Mouse (Mus musculus) urinary bladder, postnatal 10 days (tissue): Measurements from ENCODE around the gene Ccdc71.

Experiments used
- DNase-seq: peaks from one replicate; pipeline ENCODE4 v3.0.0; 2022; ENCODE audit warnings: low spot score

Ccdc71 gene

DNA sequence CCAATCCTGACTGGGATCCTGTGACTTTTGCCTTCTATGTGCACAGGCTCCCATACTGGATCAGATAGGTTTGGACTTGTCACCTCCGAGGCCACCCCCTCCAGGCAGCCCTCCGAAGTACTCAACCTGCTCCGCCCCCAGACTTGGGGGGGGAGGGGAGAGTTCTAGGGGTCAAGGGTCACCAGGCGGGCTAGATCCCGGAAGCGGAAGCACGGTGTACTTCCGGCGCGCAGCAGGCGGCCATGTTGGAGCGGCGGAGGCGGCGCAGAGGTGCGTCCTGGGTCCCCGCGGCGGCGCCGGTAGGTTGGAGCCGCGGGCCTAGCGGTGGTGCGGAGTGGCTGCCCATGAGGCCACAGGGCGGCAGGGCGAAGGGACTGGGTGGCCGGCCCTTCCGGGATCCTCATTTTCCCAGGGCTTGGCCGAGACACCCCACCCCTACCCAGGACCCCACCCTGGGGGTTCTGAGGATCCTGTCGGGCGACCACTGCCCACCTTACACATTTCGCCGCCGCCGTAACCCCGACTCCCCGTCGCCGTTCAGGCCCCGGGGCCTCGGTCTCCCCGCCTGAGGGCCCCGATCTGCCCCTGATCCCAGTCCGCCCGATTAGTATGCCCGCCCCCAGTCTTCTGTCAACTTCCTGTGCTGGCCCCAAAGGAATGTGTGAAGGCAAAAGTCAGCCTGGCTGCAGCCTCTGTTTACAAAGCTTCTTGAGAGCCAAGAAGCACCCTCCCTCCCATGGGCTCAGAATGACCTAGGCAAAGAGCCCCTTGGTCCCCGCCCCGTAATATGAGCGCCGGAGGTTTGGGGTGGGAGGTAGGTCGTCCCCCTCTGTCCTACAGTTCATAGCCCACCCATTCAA lies at the start of gene Ccdc71:
TSS of gene Ccdc71 (plus strand) at position 209 of the 860 bp plus-strand sequence.
- peak; percentile 51 for DNase-seq

DNA sequence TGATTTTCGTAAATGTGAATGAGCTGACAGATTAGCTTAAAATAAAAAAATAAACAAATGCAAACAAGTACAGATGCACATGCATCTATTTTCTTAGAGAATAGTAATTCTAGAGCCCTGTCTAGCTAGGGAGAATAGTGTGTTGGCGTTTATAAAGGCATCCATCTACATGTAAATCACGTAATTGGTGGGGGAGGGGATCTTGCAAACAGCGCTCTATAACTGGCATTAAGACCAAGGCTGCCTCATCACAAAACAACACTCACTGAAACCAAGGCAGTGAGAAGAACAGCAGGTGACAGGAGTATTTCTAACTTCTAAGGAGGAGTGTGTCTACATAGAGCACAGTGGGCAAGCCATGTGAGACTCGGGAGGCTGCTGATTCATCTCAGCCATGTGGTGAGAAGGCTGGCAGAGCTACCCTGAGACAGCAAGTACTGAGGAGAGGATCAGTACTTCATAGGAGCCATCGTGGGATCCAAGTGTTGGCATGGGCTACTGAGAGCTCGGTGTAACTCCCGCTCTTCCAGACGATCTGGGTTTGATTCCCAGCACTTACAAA lies 48.9 kb upstream of the Ccdc71 start:
- DNase-seq: no peak

DNA sequence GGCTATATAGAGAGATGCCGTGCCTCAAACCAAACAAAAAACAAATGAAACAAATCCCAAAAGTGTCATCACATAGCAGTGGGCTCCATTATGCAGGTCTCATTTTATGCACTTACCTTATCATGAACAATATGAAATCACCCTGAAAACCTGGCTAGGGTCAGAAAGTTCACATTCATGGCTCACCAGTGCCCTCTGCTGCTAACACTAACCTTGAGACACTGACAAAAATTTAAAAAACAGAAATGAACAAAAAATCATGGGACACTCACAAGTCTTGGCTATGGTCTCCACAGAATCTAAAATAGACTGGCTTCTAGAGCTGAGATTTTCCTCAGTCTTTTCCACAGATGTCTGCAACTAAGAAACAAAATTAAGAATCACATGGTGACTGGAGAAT lies 48.1 kb upstream of the Ccdc71 start:
- no peak for DNase-seq

DNA sequence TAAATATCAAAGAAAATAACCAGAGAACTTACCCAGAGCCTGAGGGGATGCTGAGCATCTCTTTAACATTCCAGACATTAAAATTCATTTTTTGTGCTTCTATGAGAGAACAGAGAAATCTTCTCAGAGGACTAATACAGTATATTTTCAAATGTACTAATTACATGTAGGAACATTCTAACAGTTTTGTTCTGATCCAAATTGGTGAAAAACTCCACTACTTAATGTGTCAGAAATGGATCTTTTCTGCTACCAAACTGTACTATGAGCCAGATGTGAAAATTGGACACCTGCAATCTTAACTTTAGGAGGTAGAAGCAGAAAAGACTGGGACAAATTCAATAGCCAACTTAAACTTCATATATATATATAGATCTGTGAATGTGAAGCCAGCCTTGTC lies 31.9 kb upstream of the Ccdc71 start, which contains the start of gene Ccdc36:
TSS of gene Ccdc36 (minus strand) at position 101 of the 400 bp plus-strand sequence.
- no peak for DNase-seq

DNA sequence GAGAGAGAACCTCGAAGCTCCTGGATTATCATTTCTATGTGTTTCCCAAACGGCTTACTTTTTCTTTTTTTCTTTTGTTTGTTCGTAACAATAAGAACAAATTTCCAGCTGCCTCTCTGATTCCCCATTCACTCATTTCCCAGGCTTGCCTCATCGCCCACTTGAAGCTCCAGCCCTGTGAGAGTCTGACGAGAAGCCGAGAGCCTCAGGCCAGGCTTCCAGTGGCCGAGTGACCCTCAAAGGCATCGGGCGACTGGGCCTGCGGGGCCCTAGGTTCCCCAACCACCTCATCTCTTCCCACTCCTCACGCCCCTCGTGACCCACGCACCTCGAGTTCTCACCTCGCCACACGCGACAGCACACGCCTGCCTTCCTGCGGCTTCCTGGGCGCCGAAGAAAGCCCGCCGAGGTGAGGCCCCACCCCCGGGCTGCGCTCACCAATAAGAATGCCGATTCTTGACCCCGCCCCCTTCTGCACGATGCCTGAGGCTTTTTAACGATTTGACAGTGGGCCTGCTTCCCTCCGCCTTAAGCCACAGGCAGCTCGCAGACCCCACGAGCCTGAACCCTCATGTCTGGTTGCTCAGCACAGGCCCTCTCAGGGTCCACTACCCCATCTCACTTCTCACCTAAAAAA lies 28.8 kb upstream of the Ccdc71 start:
- no peak for DNase-seq

DNA sequence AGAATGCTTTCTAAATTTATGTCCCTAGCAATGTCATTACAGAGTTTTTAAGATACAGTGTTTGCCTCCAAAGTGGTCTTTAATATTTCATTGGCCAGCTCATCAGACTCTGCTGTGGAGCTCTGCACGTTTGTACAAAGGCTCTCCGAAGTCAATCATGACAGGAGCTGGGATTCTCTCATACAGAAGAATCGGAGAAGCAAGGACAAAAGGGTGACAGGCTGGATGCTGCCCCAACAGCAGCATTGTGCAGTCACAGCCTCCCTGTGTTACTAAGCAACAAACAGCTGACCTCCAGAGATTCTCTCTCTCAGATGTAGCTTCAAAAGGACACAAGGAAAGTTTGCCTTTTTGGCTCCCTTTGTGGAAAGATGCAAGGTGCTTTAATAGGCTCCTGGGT lies 24.1 kb upstream of the Ccdc71 start, which contains the start of gene BC048562:
TSS of gene BC048562 (plus strand) at position 301 of the 400 bp plus-strand sequence.
- no peak for DNase-seq

DNA sequence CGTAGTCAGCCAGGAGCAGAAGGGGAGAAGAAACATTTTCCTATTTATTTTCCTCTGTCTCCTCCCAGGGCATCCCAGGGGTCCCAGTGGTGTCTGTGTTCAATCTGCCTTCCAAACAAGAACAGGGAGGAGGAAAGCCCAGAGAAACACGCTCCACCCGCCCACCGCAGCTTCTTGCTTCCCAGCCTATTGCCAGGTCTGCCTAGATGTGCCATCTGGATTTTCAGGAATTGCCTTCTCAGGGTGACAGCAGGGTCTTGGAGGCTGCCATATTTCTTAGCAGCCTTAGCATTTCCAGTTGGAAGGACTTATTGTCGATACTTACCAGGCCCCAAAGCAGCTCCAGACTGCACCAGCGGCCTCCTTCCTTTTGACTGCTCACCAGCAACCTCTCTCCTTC lies 21.2 kb upstream of the Ccdc71 start:
- DNase-seq: no peak

DNA sequence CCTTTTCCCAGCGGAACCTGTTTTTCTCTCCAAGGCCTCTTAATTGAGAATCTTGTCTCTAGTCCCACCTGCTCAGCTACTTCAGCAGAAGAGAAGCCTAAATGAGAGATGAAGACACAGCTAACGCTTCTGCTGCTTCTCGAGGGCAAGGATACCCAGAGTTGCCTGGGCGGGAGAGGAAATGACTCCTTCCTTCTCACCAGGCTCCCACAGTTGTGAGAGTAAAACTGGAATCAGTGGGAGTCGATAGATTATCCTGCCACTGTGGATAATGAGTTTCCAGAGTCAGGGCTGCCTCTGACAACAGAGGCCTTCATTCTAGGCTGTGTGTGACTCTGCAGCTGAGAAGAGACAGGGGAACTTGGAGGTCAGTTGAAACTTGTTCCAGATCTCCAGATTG lies 19.8 kb upstream of the Ccdc71 start:
- DNase-seq: no peak

DNA sequence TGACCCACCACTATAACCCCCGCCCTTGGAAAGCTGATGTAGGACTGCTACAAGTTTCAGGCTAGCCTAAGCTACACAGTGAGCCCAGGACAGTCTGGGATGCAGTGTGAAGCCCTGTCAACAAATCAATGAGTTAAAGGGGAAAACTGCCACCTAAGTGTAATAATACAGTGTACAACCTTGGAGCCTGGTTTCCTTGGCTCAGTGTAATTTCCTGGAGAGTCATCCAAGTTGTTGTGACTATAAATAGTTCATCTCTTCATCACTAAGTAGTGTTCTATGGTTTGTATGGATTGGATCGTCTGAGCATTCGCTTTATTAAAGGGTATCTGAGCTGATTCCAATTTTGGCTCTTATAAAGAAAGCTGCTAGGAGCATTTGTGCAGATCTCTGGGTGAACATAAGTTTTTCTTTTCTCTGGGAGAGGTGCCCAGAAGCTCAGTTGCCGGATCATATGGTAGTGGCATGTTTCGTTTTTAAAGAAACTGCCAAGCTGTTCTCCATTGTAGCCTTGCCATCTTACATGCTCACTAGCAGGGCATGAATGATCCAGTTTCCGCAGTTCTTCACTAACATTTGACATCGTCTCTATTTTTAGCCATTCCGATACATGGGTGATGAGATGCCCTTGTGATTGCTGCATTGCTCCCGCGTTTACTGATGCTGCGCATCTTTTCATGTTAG lies 18.9 kb upstream of the Ccdc71 start:
- no peak for DNase-seq

DNA sequence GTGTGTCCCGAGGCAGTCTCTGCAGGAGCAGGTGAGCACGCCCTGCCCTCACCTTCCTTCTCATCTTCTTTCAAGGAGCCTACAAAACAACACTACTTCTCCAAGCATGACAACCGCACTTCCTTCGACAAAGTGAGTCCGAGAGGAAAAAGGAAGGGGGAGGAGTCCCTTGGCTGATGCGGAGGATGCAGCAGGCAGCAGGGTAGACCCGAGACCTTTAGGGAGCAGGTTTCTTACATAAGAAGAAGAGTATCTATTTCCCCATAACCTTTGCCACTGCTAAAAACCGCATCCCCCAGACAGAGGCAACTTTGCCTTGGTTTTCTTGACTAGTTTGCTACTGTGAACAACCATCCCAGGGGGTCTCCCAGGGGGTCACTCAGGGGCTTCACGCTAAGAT lies 15.2 kb upstream of the Ccdc71 start:
- no peak for DNase-seq

DNA sequence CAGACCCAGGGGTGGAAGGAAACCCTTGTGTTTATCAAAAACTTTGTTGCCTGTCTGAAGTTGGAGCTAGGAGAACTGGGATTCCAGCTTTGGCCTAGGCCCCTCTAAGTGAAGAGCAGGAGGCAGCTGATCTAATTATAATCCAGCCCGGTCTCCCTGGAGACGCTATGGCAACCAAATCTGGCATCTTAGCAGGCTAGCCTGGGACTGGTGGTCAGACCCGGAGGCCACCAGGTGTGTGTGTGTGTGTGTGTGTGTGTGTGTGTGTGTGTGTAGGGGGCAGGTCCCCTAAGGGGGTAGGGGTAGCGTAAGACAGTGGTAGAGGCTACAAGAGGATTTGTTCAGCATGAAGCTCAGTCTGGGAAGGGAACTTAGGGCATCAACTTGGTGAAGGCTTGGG lies 10.5 kb upstream of the Ccdc71 start:
- DNase-seq: no peak

DNA sequence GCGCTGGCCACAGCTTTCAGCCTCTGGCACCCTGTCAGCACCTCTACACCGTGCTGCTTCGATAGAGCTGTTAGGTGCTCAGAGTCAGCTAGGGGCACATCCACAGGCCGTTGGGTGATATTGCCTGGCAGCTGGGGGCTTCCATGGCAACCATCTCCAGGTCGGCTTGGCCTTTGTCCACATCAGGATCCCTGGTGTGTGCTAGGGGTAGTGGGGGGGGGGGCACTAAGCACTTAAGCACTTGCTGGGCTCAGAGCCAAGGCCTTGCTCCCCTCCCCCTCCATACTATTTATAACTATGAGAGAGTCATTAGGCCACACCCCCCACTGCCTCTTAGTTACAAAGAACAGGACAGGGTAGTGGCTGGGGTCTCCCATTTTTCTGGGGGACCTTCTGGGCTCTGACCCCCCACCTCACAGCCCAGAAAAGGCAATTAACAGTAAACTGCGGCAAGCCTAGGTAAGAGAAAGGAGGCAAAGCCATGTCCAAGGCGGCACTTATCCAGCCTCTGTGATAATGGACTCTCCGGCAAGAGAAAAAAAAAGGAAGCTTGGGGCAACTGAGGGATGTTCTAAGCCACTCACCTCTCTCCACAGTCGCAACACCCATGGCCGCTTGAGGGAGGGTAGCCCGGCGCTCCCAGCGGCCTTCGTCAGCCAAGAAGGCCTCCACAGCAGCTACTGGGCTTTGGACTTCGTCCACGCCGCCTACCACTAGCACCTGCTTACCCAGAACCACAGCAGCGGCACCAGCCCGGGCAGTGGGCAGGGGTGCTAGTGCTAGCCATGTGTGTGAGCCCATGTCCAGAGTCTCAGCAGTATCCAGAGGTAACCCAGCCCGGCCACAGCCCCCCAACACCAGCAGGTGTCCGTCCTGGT lies 9.8 kb upstream of the Ccdc71 start:
- DNase-seq: no peak

DNA sequence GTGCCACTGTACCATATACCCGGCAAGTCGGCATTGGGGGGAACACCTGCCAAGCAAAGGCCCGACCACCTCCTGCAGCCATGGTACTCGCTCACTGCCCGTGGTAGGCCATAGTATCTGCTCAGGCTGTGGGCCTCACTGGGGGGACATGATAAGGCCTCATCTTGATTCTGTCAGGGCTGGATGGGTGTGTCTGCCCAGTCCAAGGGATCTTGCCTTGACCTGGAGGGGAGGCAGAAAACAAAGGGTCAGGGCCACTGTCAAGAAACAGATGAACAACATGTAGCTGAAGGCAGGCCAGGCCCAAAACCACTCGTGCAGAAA lies 9.2 kb upstream of the Ccdc71 start:
- DNase-seq: no peak

DNA sequence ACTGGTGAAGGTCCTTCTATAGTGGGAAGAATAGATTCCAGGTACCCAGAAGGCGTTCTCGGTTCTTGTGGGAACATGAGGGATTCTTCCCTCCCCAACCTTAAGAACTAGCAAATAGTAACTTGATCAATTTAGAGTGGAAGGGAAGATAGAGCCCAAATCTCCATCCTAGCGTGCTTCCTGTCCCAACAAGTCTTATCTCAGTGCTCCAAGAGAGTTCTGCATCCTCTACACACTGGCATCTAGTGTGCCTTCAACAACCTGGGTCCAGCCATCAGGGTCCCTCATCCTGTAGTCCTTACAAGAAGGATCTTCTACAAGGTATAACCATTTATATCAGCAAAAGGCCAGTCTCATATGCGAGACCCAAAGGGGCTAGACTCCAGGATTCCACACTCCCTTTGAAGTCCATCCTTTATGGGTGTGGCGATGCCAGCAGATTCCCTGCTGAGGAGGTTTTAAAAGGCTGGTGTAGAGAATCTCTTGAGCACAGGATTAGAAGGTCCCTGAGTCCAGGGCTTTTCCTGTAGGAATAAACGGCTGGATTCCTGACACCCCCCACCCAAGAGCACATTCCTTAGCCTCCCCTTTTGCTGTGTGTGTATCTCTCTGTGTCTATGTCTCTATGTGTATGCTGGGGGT lies 8.7 kb upstream of the Ccdc71 start:
- DNase-seq: no peak

DNA sequence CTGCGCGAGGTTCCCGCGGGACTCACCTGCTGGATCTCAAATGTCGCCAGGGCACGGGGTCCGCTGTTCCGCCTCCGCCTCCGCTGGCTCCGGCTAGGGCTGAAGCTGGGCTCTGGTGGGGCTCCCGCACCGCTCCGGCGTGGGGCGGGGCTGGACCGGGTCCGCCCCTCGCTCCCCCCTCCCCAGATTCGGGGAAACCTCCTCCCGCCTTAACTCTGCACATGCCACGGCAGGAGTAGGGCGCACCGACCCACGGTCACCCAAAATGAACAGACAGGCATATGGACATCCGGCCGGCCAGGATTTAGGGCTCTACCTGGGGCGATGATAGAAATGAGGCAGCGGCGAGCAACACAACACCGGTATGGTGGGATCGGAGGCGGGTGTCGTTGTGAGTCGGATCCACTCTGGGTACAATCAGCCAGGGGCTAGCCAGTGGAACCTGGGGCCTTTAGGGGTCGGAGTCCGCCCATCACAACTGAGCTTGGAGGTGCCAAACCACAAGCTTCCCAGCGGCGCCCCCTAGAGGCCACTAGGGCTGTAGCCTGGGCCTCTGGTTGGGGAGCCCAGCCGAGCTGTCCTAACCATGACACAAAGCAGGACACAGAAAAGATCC lies 7.9 kb upstream of the Ccdc71 start:
- peak; percentile 71 for DNase-seq

DNA sequence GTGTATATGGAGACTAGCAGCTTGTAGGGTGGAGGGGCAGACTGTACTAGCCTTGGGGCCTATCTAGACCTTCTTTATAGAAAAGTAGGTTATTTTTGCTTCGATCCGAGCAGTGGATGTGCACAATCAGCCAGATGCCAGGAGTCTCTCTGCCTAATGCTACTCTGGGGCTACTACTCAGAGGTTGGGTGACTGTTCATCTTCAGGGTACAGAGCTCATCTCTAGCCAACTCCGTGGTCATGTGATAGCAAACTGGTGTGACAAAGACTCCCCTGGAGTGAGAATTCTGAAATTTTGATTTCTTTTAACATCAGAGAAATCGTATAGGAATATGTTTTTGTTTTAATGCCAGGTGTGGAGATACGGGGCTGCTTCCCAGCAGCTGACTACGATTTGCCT lies 7.4 kb upstream of the Ccdc71 start:
- no peak for DNase-seq

DNA sequence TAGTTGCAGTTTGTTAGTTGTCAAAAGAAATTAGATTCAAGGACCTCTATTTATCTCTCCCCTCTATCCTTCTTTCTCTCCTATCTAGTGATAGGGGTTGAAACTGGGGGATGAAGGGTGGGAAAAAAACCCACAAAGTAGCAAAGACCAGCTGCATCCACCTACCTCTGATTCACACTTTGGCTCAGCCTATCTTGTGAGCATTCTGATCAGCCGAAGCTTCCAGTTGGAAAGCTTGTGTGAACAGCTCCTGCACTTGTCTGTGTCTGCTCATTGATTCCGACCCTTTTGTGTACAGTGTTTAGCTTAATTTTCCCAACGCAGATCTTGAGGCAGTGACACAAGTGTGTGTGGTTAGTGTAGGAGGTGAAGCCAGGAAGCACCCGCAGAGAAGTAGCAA lies 6.9 kb upstream of the Ccdc71 start:
- DNase-seq: no peak

DNA sequence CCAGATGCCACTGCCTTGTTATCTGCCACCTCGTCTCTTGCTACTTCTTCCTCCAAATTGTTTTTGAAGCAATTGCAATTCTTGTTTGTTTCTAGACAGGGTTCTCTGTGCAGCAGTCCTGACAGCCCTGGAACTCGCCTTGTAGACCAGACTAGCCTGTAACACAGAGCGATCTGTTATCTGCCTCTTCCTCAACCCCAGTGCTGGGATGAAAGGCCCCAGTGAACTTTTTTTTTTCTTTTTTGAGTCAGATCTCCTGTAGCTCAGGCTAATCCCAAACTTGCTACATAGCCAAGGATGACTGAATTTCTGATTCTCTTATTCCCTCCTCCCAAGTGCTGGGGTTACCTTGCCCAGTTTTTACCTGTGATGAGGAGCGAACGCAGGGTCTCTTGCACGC lies 5.9 kb upstream of the Ccdc71 start:
- no peak for DNase-seq

DNA sequence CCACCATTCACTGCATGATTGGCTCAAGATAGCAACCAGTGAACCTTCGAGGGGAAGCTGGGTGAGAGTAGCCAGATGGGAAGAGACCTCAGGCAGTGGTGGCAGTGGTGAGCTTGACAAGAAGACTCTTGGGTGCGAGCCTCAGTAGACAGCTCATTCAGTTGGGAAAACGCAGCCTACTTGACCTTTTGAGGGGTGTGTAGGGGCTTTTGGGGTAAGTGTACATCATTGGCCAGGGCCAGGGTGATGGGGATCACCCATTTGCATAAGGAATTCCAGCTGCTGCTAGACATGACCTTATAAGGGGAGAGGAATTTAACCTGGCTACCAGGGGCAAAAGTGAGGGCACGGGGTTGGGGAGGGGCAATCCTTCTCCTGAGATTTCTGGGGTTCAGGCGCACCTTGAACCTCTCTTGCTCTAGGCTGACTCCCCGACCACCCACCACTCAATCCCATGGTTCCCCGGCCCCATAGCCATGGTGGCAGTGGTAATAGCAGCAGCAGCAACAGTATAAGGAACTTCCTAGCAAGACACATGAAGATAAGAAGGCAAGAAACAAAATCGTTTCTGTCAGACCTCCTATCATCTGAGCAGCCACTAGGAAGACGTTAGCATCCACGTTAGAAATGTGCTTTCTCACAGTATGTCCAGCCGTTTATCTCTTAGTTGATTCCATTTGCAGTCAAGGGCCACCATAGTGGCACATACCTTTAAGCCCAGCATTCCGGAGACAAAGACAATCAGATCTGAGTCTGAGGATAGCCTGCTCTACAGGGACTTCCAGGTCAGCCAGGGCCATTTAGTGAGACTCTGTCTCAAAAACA lies 4.4 kb upstream of the Ccdc71 start:
- DNase-seq: no peak

DNA sequence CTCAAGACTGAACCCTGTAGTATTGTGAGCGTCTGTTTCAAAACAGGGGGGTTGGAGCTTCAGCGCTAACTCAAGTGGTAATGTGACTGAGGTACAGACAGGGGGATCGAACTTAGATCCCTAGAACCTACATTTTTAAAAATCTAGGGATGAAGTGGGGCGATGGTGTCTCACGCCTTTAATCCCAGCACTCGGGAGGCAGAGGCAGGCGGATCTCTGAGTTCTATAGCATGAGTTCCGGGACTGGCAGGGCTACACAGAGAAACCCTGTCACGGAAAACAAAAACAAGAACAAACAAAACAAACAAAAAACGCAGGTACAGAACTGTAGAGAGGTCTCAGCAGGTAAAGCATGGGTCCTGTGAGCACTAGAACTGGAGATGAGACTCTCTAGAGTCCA lies 3.4 kb upstream of the Ccdc71 start:
- no peak for DNase-seq
